Mouse (Mus musculus): ENCODE results near the gene Pign.

Pign gene

GRCm38 (mm10) chr1:105564289-105564688, 99.2 kb downstream of the Pign start:
- no peak for DNase-seq (ENCODE audit: low read depth, low spot score)

- DNase-seq (ENCODE audit: low read depth, low spot score): peak; percentile 12
Observed at GRCm38 (mm10) chr1:105563821-105564220, 99.7 kb downstream of the Pign start.

- no peak for DNase-seq (ENCODE audit: low read depth, low spot score)
Observed at GRCm38 (mm10) chr1:105556078-105556477, 107.4 kb downstream of the Pign start.

DNA sequence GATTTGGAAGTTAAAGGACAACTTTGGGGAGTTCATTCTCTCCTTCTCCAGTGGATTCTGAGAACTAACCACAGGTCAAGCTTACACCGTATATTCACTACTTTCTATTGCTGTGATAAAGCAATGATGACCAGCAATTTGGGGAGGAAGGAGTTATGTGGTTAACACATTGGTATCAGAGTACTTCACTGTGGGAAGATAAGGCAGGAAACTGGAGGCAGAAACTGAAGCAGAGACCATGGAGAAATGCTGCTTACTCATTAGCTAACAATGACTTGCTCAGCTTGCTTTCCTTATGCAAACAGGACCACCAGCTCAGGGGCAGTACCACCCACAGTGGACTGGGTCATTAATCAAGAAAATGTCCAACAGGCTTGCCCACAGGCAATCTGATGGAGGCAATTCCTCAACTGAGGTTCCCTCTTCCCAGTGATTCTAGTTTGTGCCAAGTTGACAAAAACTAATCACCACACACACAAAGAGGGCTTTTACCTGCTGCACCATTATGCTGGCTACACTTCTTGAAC, 108.2 kb downstream of the Pign start:
- no peak for DNase-seq (ENCODE audit: low read depth, low spot score)

- no peak for DNase-seq (ENCODE audit: low read depth, low spot score)
Observed at GRCm38 (mm10) chr1:105553130-105553529, 110.3 kb downstream of the Pign start.

DNA sequence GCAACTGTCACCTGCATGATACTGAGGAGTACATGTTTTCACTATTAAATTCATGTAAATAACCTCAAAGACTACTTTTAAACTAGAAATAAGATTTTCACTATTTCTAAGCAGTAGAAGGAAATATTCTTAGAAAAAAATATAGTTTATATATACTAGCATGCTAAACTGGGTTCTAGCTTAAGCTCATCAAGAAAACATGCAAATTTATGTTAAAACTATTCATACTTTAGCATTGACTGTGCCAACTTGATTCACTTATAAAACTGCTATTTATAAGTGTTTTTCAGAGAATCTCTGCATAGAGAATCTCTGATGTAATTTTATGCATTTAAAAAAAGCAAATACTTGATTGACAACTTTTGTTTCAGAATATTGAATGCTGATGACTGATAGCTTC, 113.3 kb downstream of the Pign start:
- no peak for DNase-seq (ENCODE audit: low read depth, low spot score)

GRCm38 (mm10) chr1:105549648-105550047, 113.8 kb downstream of the Pign start:
- DNase-seq (ENCODE audit: low read depth, low spot score): no peak

DNA sequence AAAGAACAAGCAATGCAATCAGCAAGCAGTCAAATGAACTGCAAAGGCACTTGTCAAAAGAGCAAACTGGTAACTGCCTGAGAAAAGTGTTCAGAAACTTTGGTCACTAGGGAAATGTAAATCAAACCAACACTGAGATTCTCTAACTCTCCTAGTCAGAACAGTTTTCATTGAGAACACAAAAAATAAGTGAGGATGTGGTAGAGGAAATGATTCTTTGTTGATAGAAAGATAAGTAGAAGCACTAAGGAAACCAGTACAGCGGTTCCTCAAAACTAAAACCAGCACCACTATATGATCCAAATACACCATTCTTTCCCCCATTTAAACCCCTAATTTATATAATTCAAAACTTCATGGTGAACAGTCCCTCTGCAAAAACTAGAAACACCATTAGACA, 120.4 kb downstream of the Pign start:
- DNase-seq (ENCODE audit: low read depth, low spot score): peak; percentile 20

DNA sequence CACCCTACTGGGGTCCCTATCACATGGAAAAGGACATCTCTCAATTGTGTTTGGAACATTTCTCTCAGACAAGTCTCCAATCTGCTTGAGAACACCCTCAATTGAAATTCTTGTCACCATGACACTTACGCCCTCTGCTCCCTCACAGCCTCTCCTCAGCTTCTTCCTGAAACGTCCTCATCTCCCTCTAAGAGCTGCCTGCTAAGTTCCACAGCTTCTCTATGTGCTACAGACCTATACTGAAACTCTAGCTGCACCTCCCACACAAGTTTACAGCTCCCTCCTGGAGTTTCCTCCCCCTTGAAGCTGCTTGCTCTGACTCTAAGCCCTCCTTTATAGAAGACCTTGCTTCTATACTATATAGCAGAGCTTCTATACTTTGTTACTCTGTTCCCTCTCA, 139.7 kb downstream of the Pign start:
- no peak for DNase-seq (ENCODE audit: low read depth, low spot score)

- no peak for DNase-seq (ENCODE audit: low read depth, low spot score)
Observed at GRCm38 (mm10) chr1:105522321-105522720, 141.2 kb downstream of the Pign start.

GRCm38 (mm10) chr1:105518101-105518500, 145.4 kb downstream of the Pign start:
- no peak for DNase-seq (ENCODE audit: low read depth, low spot score)

DNA sequence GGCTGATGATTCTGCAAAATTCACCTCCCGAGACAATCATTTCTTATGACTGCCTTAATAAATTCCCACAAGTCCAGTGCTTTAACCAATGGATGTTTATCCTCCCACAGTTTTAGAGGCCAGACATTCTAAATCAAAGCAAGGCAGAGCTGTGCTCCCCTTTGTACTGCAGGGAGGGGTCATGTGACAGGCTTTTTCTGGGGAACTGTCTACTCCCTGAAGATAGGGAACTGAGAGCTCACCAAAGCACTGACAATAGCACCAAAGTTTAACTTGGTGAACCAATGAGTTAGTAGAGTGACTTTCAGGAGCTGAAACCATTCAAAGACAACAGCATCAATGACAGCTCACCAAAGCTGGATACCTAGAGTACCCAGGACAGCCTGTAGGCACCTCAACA, 156.4 kb downstream of the Pign start:
- no peak for DNase-seq (ENCODE audit: low read depth, low spot score)

GRCm38 (mm10) chr1:105492626-105493025, 170.9 kb downstream of the Pign start:
- no peak for DNase-seq (ENCODE audit: low read depth, low spot score)

GRCm38 (mm10) chr1:105489456-105489855, 174.0 kb downstream of the Pign start:
- no peak for DNase-seq (ENCODE audit: low read depth, low spot score)

DNA sequence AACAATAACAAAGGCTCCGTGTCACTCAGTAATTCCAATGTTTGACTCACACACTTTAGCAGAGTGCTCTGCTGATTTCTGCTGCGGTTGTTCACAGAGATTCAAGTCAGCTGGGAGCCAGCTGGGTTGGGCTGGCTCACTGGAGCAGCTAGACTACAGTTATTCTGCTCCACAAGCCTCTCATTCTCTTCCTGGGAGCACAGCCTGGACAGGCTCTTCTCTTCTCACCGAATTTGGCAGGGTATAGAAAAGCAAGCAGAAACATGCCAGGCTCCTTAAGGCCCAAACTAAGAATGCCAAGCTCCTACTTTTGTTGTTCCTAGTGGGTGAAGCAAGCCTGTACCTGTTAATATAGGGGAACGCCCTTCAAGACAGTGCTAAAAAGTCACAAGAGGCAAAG, 176.4 kb downstream of the Pign start:
- no peak for DNase-seq (ENCODE audit: low read depth, low spot score)
